Mouse (Mus musculus) embryonic facial prominence, embryonic 14.5 days (tissue): ENCODE results near the gene Lgals9. TPM values are rescaled to one million over a fixed set of nuclear protein-coding genes. Genes with fewer than 3 reads are reported as not detected.

ENCODE experiments used
- polyA plus RNA-seq: library from polyadenylated mRNA; unstranded; fragments of >200 nt; fragmentation: Nextera tagmentation; extraction: Ambion mirVana; gene quantifications from 2 replicates; pipeline ENCODE4 v1.2.1, GENCODE M21; 2014

Lgals9 gene
- polyA plus RNA-seq, 1 experiment from 2014 or later: 52.1 TPM

Other genes starting within 250 kb of the Lgals9 start
- 37.2 and 41.3 TPM in 2 replicates for gene Ccnq, start 233.2 kb downstream of the Lgals9 start, polyA plus RNA-seq
- 10.5 and 14.2 TPM in 2 replicates for gene Lyrm9, start 158.4 kb downstream of the Lgals9 start, polyA plus RNA-seq
- 2.1 TPM in 2 replicates for gene Nos2, start 64.2 kb downstream of the Lgals9 start, polyA plus RNA-seq
- gene Ksr1, start 161.5 kb upstream of the Lgals9 start, polyA plus RNA-seq: 10.4 and 10.8 TPM in 2 replicates